Mouse (Mus musculus): Measurements from ENCODE around the gene Mcl1.

GRCm38 (mm10) chr3:95655437-95655836, 3.2 kb upstream of the Mcl1 start:
- TF ChIP-seq CTCF (IDR thresholded peaks at IDR 0.05) = no peak
- TF ChIP-seq POLR2A (IDR thresholded peaks at IDR 0.05; ENCODE audit: insufficient read depth, low read depth, low read length) = no peak; the same call in 1 of the 2 replicates
- TF ChIP-seq EP300 (IDR thresholded peaks at IDR 0.05; ENCODE audit: insufficient read depth, low read depth, low read length) = no peak

Measured in heart, adult 2 months (tissue).